Mouse (Mus musculus) liver, postnatal 0 days (tissue): ENCODE data around the gene Gipc3.

Experiments used
- CTCF ChIP-seq: sonication (generic); IDR thresholded peaks from 2 replicates; pipeline ENCODE4 v1.5.1; 2016; ENCODE audit warnings: antibody characterized with exemption, low read depth
- EP300 ChIP-seq: IDR thresholded peaks from 2 replicates; pipeline ENCODE4 v1.6.1; 2016; ENCODE audit warnings: antibody characterized with exemption, low read depth, mild to moderate bottlenecking

DNA sequence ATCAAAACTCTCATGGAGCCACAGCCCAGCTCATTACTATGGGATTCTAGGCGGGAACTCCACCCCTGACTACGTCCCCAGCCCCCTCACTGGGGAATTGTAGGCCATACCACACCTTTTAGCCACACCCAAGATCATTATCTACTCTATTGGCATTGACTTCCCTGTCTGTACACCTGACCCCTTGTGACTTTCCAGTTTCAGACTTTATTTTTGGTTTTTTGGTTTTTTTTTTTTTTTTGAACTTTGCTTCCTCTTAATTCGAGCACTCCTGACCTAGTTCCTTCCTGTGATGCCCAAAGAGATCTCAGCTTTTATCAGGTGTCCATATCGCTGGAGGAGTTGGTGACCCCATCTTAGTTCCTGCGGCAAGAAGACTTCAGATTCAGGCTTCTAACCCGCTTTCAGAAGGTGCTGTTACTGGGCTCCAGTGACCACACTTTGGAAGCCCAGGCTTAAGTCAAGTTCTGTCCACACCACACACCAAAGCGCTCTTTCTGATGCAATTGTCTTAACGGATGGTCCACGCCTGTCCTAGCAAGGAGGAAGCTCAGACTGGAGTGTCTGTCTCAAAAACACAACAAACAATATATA, 51.5 kb downstream of the Gipc3 start, which contains the start of gene Tjp3:
- no peak for TF ChIP-seq CTCF
- no peak for TF ChIP-seq EP300
